Mouse (Mus musculus) kidney, adult 2 months (tissue): ENCODE results near the gene Ctps. TPM values are rescaled to one million over a fixed set of nuclear protein-coding genes. Genes with fewer than 3 reads are reported as not detected.

Experiments used
- DNase-seq: peaks from one replicate; pipeline ENCODE4 v3.0.0; 2021
- H3K27ac ChIP-seq: fragments of 200-500 bp; 2 replicates; pipeline ENCODE4 v1.5.1; 2012; ENCODE audit warnings: low read depth, low read length, control low read depth, inconsistent platforms; ENCODE audit not compliant: insufficient read depth
- H3K27me3 ChIP-seq: fragments of 200-500 bp; replicated peaks from 2 replicates; pipeline ENCODE4 v1.6.1; 2012; ENCODE audit warnings: mild to moderate bottlenecking, moderate library complexity, low read length, inconsistent platforms; ENCODE audit not compliant: control insufficient read depth, insufficient read depth
- H3K36me3 ChIP-seq: fragments of 200-500 bp; 2 replicates; pipeline ENCODE4 v1.6.1; 2012; ENCODE audit warnings: mild to moderate bottlenecking, moderate library complexity, low read length, inconsistent platforms; ENCODE audit not compliant: control insufficient read depth, insufficient read depth
- H3K4me1 ChIP-seq: fragments of 200-500 bp; 2 replicates; pipeline ENCODE4 v1.6.1; 2011; ENCODE audit warnings: low read length; ENCODE audit not compliant: control insufficient read depth, insufficient read depth
- H3K4me3 ChIP-seq: fragments of 200-500 bp; 2 replicates; pipeline ENCODE4 v1.5.1; 2011; ENCODE audit warnings: mild to moderate bottlenecking, low read depth, low read length, control low read depth; ENCODE audit not compliant: insufficient read depth
- CTCF ChIP-seq: fragments of 200-500 bp; conservative IDR thresholded peaks from 2 replicates; pipeline ENCODE4 v1.5.1; 2011; ENCODE audit warnings: low read depth, mild to moderate bottlenecking, control low read depth, low read length, moderate library complexity, mixed read lengths; ENCODE audit not compliant: insufficient read depth, insufficient read length
- POLR2A ChIP-seq: fragments of 200-500 bp; IDR thresholded peaks from one replicate; pipeline ENCODE4 v1.6.1; 2011; ENCODE audit warnings: low read depth, low read length, control low read depth
- WGBS: fragments of 180-500 bp; shearing (Covaris S2); methylation state at CpG from one replicate; pipeline ENCODE4 v1.1.7; 2018; 5-methylcytosine and 5-hydroxymethylcytosine counted together
- polyA plus RNA-seq: library from polyadenylated mRNA; depleted of rRNA; stranded (reverse); fragments of >200 nt; gene quantifications from 2 replicates; pipeline ENCODE4 v1.2.3, GENCODE M21; 2012

Ctps gene
- polyA plus RNA-seq, 1 experiment = 8.3 TPM

DNA sequence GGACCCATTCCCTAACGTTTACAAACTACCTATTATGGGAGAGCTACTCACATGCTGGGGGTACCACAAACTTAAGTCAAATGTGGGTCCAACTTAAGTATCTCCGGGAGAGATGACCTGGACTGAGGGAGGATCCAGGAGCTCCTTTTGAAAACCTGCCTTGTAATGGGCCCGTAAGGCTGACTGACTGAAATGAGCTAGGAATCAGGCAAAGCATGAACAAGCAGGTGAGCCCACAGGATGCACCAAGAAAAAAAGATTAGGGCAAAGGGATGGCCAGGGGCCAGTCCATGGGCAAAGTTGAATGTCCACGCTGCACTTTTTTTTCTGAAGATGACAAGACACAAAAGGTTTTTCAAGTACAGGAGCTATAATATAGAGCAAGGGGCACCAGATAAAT, 1.1 kb downstream of the Ctps start:
- H3K4me3 ChIP-seq = peak overlapping the region; percentile 87
- TF ChIP-seq POLR2A (no peak), CTCF (no peak)
- DNase-seq = peak; percentile 71
- H3K4me1 ChIP-seq = peaks cover 21% of the 10 kb centered on the region; the same call in 1 of the 2 replicates
- WGBS = 21% methylated on average over 4 of the region's 4 CpGs
- H3K27ac ChIP-seq = peak overlapping the region; percentile 8
- H3K27me3 ChIP-seq = no peaks in the 10 kb centered on the region
- H3K36me3 ChIP-seq = no peaks in the 10 kb centered on the region; the same call in 1 of the 2 replicates

DNA sequence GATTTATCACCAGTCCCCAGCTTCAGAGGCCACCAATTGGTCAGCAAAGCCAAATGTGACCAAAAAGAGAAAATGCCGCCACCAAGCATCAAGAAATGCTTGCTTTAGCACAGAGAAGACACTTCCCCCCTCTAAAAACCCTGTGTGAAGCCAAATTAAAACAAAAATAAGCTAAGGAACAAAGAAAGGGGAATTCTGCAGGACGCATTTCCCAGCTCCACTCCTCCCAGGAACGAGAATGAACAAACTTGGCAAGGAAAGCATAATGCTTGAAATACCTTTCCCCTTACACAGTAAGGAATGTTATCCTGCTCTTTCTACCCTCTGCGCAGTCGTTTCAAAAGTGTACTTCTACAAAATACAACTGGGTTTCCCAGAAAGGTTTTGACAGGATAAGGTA, 2.1 kb downstream of the Ctps start:
- peak overlapping the region; percentile 67; the same call in 1 of the 2 replicates for H3K27ac ChIP-seq
- DNase-seq = peak; percentile 63
- H3K36me3 ChIP-seq = no peaks in the 10 kb centered on the region; the same call in 1 of the 2 replicates
- no peak overlapping the region for H3K4me3 ChIP-seq
- WGBS = 15% methylated on average over 5 of the region's 5 CpGs
- no peak for TF ChIP-seq CTCF
- TF ChIP-seq POLR2A = no peak
- no peaks in the 10 kb centered on the region for H3K27me3 ChIP-seq
- H3K4me1 ChIP-seq = peaks cover 21% of the 10 kb centered on the region; the same call in 1 of the 2 replicates

DNA sequence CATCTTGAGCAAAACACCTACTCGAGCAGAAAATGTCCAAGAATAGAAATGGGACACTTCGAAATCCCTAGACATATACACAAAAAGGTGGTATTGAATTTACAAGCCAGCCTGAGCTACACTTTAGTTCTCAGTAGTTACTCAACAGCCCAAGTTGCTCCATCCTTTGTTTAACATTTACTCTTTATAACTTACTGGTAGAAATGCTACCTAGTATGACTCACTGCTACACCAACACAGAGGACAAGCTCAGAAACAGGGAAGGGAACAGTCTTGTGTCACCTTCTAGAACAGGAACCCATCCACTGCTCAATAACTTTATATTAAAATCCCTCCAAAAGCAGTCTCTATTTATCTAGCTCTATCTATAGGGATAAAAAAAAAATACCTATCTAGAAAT, 4.3 kb downstream of the Ctps start:
- no peak overlapping the region for H3K27ac ChIP-seq
- TF ChIP-seq CTCF = no peak
- no peak for TF ChIP-seq POLR2A
- peak; percentile 49 for DNase-seq
- no peak overlapping the region for H3K4me3 ChIP-seq
- peaks cover 2% of the 10 kb centered on the region for H3K36me3 ChIP-seq
- no peaks in the 10 kb centered on the region for H3K27me3 ChIP-seq
- peaks cover 16% of the 10 kb centered on the region; the same call in 1 of the 2 replicates for H3K4me1 ChIP-seq
- 60% methylated on average over 2 of the region's 2 CpGs for WGBS

DNA sequence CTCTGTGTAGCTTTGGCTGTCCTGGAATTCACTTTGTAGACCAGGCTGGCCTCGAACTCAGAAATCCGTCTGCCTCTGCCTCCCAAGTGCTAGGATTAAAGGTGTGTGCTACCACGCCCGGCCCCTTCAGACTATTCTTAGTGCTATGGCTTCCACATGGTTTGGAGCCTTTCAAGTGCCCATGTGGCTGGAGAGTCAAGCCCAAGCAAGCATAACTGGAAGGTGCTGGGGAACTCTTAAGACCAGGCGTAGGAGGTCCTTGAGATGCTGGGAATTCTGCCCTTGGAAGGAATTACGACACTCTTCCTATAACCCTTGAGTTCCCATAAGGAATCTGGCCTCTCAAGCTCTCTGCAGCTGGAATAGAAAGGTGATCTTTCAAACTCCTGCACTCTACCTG, 13.5 kb downstream of the Ctps start:
- Histone ChIP-seq H3K4me1 (0 out of 2 replicates have a peak, but pooled peaks cover 3% of the 10 kb centered on the region), H3K36me3 (peaks cover 10% of the 10 kb centered on the region), H3K27ac (no peak overlapping the region), H3K4me3 (no peak overlapping the region), H3K27me3 (no peaks in the 10 kb centered on the region)
- no peak for DNase-seq
- 95% methylated on average over 6 of the region's 6 CpGs for WGBS
- no peak for TF ChIP-seq POLR2A
- no peak for TF ChIP-seq CTCF

DNA sequence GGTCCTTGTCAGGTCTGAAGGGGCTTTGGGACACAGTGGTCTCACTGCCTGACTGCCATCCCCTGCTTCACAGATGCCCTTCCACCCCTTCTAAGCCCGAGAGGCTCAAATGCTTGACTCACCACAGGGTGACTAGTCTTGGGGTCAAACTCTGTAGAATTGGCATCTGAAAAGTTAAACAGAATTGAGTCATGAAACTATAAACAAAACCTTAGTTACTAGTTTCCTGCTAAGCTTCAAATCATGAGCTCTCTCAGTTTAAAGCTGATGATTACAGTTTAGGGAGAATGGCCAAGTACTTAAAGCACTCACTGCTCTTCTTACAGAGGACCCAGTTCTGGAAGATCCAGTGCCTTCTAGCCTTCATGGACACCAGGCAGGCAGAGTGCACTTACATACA, 25.2 kb downstream of the Ctps start:
- H3K36me3 ChIP-seq = peaks cover 2% of the 10 kb centered on the region; the same call in 1 of the 2 replicates
- 75% methylated on average over 1 of the region's 1 CpGs for WGBS
- H3K27me3 ChIP-seq = no peaks in the 10 kb centered on the region

DNA sequence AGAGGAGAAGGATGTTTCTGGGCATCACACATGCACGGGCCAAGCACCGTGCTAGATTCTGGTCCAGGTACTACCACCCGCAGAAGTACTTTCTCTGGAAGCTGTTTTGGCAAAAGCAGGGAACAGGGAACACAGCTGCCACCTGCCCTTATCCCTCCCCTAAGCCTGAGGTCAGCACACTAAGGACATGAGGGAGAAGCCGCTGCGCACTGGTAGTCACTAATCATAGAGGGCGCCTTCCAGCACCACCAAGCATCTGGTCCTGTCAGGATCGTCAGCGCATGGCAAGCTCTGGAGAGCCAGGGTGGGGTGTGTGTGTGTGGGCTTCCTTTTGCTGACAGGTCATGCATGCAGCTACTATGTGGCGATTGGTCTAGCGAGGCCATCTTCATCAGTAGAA, 31.4 kb downstream of the Ctps start:
- TF ChIP-seq POLR2A (no peak), CTCF (no peak)
- no peak for DNase-seq
- 87% methylated on average over 10 of the region's 10 CpGs for WGBS
- H3K27me3 ChIP-seq = no peaks in the 10 kb centered on the region
- H3K4me3 ChIP-seq = no peak overlapping the region
- no peaks in the 10 kb centered on the region for H3K36me3 ChIP-seq
- H3K27ac ChIP-seq = no peak overlapping the region
- H3K4me1 ChIP-seq = no peaks in the 10 kb centered on the region

More for the DNA sequence above, 25.2 kb downstream of the Ctps start:
- DNase-seq = no peak
- no peaks in the 10 kb centered on the region for H3K4me1 ChIP-seq
- no peak for TF ChIP-seq POLR2A
- no peak for TF ChIP-seq CTCF
- H3K4me3 ChIP-seq = no peak overlapping the region
- H3K27ac ChIP-seq = no peak overlapping the region

DNA sequence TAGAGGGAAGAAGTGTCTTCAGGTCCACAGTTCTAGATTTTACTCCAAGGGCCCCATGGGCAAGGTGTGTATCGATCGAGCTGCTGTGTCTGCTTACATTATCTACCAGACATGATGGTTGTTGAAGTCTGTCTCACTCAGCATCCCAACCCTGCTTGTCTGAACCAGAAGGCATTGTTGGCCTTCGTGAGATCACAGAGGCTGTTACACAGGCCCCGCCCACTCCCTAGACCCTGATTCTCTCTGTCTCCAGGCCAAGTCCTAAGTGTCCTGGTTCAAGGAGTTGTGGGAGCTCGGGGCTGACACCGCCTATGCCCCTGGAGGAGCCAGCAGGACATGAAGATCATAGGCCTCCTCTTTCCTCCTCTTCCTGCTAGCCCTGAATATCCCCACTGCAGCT, 38.1 kb downstream of the Ctps start, which contains the start of gene Slfnl1:
Gene Slfnl1, plus strand, starts transcription at position 246 of the 400 bp plus-strand sequence.
- Histone ChIP-seq H3K27ac (no peak within 1 kb of the TSS), H3K36me3 (no peaks in the 10 kb centered on the region), H3K4me3 (no peak within 1 kb of the TSS), H3K27me3 (no peaks in the 10 kb centered on the region), H3K4me1 (no peaks in the 10 kb centered on the region)
- TF ChIP-seq POLR2A (no peak), CTCF (no peak)
- DNase-seq = no peak
- 87% methylated on average over 6 of the region's 6 CpGs for WGBS
